Mouse (Mus musculus) leukemia stem cell, adult 10-12 weeks (primary cell): ENCODE results near the gene Speer2. TPM values are rescaled to one million over a fixed set of nuclear protein-coding genes. Genes with fewer than 3 reads are reported as not detected.

Experiments used
- polyA plus RNA-seq: library from polyadenylated mRNA; stranded (reverse); fragments of >175 nt; gene quantifications from 2 replicates; pipeline ENCODE4 v1.2.3, GENCODE M21; 2012; ENCODE audit warnings: low replicate concordance

Gene Speer2
- polyA plus RNA-seq, result not detected in 2 replicates

DNA sequence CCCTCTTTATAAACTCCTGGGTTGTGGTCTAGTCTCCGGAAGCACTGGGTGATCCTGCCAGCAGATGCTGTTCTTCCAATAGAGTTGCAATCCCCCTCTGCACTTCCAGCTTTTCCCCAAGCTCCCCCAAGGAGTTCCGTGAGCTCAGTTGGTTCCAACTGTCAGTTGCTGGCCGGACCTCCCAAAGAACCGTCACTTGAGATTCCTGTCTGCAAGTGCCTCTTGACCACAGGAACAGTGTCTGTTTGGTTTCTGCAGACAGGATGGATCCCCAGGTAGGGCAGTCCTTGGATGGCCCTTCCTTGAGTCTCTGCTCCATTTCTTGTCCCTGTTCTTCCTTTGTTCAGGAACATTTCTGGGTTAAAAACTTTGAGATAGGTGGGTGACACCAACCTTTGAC lies at the start of gene Speer2:
Gene Speer2 (minus strand): TSS at position 101 of the 400 bp plus-strand sequence.

